Mouse (Mus musculus) intestine, embryonic 14.5 days (tissue): ENCODE measurements at regions not wholly inside any gene's neighbourhood (a gene's known extent, or its start where the extent isn't known, plus 50 kb on each side); places are given as distances from the start of the nearest gene placed in this dataset.

Source experiments
- ATAC-seq: fragments of 200-750 bp; cut with Nextera tagmentation; replicated peaks from 2 replicates; pipeline ENCODE4 v1.8.0; 2017; ENCODE audit warnings: low read depth, moderate number of reproducible peaks, moderate TSS enrichment, moderate library complexity; ENCODE audit not compliant: low FRiP score, low TSS enrichment
- DNase-seq: peaks from one replicate; pipeline ENCODE4 v3.0.0-alpha.2; 2018; ENCODE audit warnings: low spot score
- H3K27ac ChIP-seq: fragments of 300-500 bp; sonication (generic); 2 replicates; pipeline ENCODE4 v1.5.1; 2014; ENCODE audit warnings: low read depth, mild to moderate bottlenecking, control low read depth
- H3K27me3 ChIP-seq: fragments of 300-500 bp; sonication (generic); replicated peaks from 2 replicates; pipeline ENCODE4 v1.6.1; 2014; ENCODE audit warnings: low read length, control low read depth; ENCODE audit not compliant: control insufficient read depth, insufficient read depth
- H3K36me3 ChIP-seq: fragments of 300-500 bp; sonication (generic); 2 replicates; pipeline ENCODE4 v1.6.1; 2014; ENCODE audit warnings: low read length, control low read depth; ENCODE audit not compliant: control insufficient read depth, insufficient read depth
- H3K4me1 ChIP-seq: fragments of 300-500 bp; sonication (generic); replicated peaks from 2 replicates; pipeline ENCODE4 v1.6.1; 2014; ENCODE audit warnings: low read length, control low read depth, mixed read lengths; ENCODE audit not compliant: control insufficient read depth, insufficient read depth
- H3K4me2 ChIP-seq: fragments of 300-500 bp; sonication (generic); 2 replicates; pipeline ENCODE4 v1.6.1; 2014; ENCODE audit warnings: low read length
- H3K4me3 ChIP-seq: fragments of 300-500 bp; sonication (generic); 2 replicates; pipeline ENCODE4 v1.5.1; 2014; ENCODE audit warnings: low read depth, low read length, control low read depth, mixed read lengths
- H3K9ac ChIP-seq: fragments of 300-500 bp; sonication (generic); 2 replicates; pipeline ENCODE4 v1.6.1; 2014; ENCODE audit warnings: mild to moderate bottlenecking, low read length
- H3K9me3 ChIP-seq: fragments of 300-500 bp; sonication (generic); 2 replicates; pipeline ENCODE4 v1.6.1; 2016; ENCODE audit warnings: low read length, control low read depth; ENCODE audit not compliant: control insufficient read depth
- WGBS: fragments of 180-500 bp; shearing (Covaris S2); extraction: QIAGEN DNeasy Blood & Tissue Kit; methylation state at CpG from one replicate; pipeline ENCODE4 v1.1.7; 2014; 5-methylcytosine and 5-hydroxymethylcytosine counted together

GRCm38 (mm10) chr7:123753252-123753651, 229.4 kb upstream of the Hs3st4 start:
- Histone ChIP-seq H3K36me3 (no peaks in the 10 kb centered on the region), H3K4me2 (no peak overlapping the region), H3K9me3 (no peaks in the 10 kb centered on the region), H3K4me1 (no peaks in the 10 kb centered on the region), H3K9ac (no peak overlapping the region), H3K4me3 (no peak overlapping the region), H3K27me3 (no peaks in the 10 kb centered on the region), H3K27ac (no peak overlapping the region)
- no peak for DNase-seq
- WGBS = 80% methylated on average over 3 of the region's 3 CpGs
- ATAC-seq = no peak

GRCm38 (mm10) chr7:123795036-123795435, 187.6 kb upstream of the Hs3st4 start:
- H3K9me3 ChIP-seq = no peaks in the 10 kb centered on the region
- H3K9ac ChIP-seq = no peak overlapping the region
- ATAC-seq (no peak), DNase-seq (no peak)
- H3K27ac ChIP-seq = no peak overlapping the region
- 84% methylated on average over 2 of the region's 2 CpGs for WGBS
- no peak overlapping the region for H3K4me2 ChIP-seq
- no peak overlapping the region for H3K4me3 ChIP-seq
- no peaks in the 10 kb centered on the region for H3K4me1 ChIP-seq
- H3K27me3 ChIP-seq = no peaks in the 10 kb centered on the region
- H3K36me3 ChIP-seq = no peaks in the 10 kb centered on the region

DNA sequence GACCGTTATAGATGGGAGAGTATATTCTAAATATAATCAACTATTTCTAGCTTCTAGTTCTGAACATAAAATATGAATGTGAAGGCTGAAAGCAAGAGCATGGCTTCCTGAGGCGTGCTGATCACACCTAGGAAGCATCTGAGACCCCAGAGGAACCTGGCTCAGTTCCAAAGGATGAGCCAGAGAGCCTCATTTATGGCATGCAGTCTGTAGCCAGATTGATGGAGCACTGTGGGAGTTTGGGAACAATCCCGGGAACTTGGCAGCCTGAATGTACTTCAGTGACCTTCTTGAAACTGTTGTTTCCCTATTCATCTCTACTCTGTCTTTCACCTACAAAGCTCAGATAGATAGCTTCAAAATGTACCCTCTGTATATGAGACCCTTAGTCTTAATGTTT, 186.6 kb upstream of the Hs3st4 start:
- WGBS = 49% methylated on average over 3 of the region's 3 CpGs
- H3K9ac ChIP-seq = no peak overlapping the region
- DNase-seq (no peak), ATAC-seq (no peak)
- H3K4me1 ChIP-seq = no peaks in the 10 kb centered on the region
- H3K9me3 ChIP-seq = no peaks in the 10 kb centered on the region
- H3K36me3 ChIP-seq = no peaks in the 10 kb centered on the region
- H3K27me3 ChIP-seq = no peaks in the 10 kb centered on the region
- H3K4me3 ChIP-seq = no peak overlapping the region
- H3K27ac ChIP-seq = no peak overlapping the region
- no peak overlapping the region for H3K4me2 ChIP-seq

GRCm38 (mm10) chr7:123805650-123806049, 177.0 kb upstream of the Hs3st4 start:
- WGBS = 97% methylated on average over 2 of the region's 2 CpGs
- no peak for ATAC-seq

DNA sequence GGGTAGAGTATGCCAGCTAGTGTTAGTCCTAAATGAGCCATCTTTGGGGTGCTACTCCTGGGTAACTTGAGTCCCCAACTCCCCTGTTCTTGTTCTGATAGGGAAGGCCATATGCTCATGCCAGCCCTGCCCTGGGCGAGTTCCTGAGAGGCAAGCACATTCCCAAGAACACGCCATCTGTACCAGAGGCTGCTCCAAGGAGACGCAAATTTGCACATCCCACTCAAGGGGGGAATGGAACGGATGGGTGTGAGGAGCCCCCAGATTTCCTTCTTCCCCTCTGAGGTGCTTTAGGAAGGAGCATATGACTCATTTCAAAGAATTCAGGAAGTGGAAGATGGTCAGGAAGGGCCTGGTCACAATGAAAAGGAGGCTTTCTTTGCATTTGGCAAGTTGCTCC, 158.7 kb upstream of the Hs3st4 start:
- 77% methylated on average over 4 of the region's 4 CpGs for WGBS
- no peak for ATAC-seq

More at GRCm38 (mm10) chr7:123805650-123806049, 177.0 kb upstream of the Hs3st4 start:
- no peak overlapping the region for H3K4me2 ChIP-seq
- H3K9ac ChIP-seq = no peak overlapping the region
- no peak for DNase-seq
- H3K27ac ChIP-seq = no peak overlapping the region
- no peaks in the 10 kb centered on the region for H3K4me1 ChIP-seq
- no peak overlapping the region for H3K4me3 ChIP-seq
- no peaks in the 10 kb centered on the region for H3K27me3 ChIP-seq
- H3K9me3 ChIP-seq = no peaks in the 10 kb centered on the region
- no peaks in the 10 kb centered on the region for H3K36me3 ChIP-seq

GRCm38 (mm10) chr7:123826406-123826805, 156.3 kb upstream of the Hs3st4 start:
- Histone ChIP-seq H3K9me3 (no peaks in the 10 kb centered on the region), H3K36me3 (no peaks in the 10 kb centered on the region), H3K9ac (no peak overlapping the region), H3K27ac (no peak overlapping the region), H3K4me3 (no peak overlapping the region), H3K27me3 (no peaks in the 10 kb centered on the region), H3K4me1 (no peaks in the 10 kb centered on the region), H3K4me2 (no peak overlapping the region)
- no peak for ATAC-seq
- DNase-seq = no peak
- WGBS = 83% methylated on average over 5 of the region's 5 CpGs

More for the DNA sequence above, 158.7 kb upstream of the Hs3st4 start:
- H3K4me1 ChIP-seq = no peaks in the 10 kb centered on the region
- no peaks in the 10 kb centered on the region for H3K27me3 ChIP-seq
- no peak for DNase-seq
- no peak overlapping the region for H3K9ac ChIP-seq
- no peak overlapping the region for H3K27ac ChIP-seq
- H3K9me3 ChIP-seq = no peaks in the 10 kb centered on the region
- H3K4me2 ChIP-seq = no peak overlapping the region
- no peaks in the 10 kb centered on the region for H3K36me3 ChIP-seq
- H3K4me3 ChIP-seq = no peak overlapping the region

- H3K4me1 ChIP-seq = no peaks in the 10 kb centered on the region
- H3K27ac ChIP-seq = no peak overlapping the region
- DNase-seq = no peak
- no peaks in the 10 kb centered on the region for H3K36me3 ChIP-seq
- H3K4me3 ChIP-seq = no peak overlapping the region
- no peak overlapping the region for H3K4me2 ChIP-seq
- 88% methylated on average over 7 of the region's 7 CpGs for WGBS
- no peak for ATAC-seq
- H3K9me3 ChIP-seq = no peaks in the 10 kb centered on the region
- no peak overlapping the region for H3K9ac ChIP-seq
- H3K27me3 ChIP-seq = no peaks in the 10 kb centered on the region
Observed at GRCm38 (mm10) chr7:123842552-123842951, 140.1 kb upstream of the Hs3st4 start.

GRCm38 (mm10) chr7:123847081-123847480, 135.6 kb upstream of the Hs3st4 start:
- Histone ChIP-seq H3K36me3 (no peaks in the 10 kb centered on the region), H3K4me2 (no peak overlapping the region), H3K4me1 (no peaks in the 10 kb centered on the region), H3K27ac (no peak overlapping the region), H3K9me3 (no peaks in the 10 kb centered on the region), H3K4me3 (no peak overlapping the region), H3K9ac (no peak overlapping the region), H3K27me3 (no peaks in the 10 kb centered on the region)
- ATAC-seq (no peak), DNase-seq (no peak)
- WGBS = 87% methylated on average over 4 of the region's 4 CpGs

DNA sequence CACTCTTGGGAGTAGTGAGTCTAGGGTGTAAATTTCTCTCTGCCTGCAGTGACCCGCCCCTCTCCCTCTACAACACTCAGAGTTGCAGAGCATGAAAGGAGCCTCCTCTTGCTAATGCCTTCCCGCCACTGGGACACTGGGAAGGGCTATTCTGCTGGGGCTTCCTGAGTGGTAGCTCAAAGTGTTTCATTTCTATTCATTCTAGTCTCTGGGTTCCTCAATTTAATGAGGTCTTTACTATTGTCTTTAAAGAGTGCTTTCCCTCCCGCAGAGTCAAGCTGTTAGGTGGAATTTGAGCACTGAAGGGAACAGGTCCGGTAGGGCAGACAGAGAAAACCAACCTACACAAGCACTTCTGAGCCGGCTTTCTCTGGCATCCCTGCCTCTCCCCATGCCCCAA, 134.0 kb upstream of the Hs3st4 start:
- ATAC-seq (no peak), DNase-seq (no peak)
- Histone ChIP-seq H3K36me3 (no peaks in the 10 kb centered on the region), H3K4me2 (no peak overlapping the region), H3K27ac (no peak overlapping the region), H3K9me3 (no peaks in the 10 kb centered on the region), H3K9ac (no peak overlapping the region), H3K27me3 (no peaks in the 10 kb centered on the region), H3K4me1 (no peaks in the 10 kb centered on the region), H3K4me3 (no peak overlapping the region)
- 57% methylated on average over 5 of the region's 5 CpGs for WGBS
